Mouse (Mus musculus): ENCODE results near the gene 4931422A03Rik.

DNA sequence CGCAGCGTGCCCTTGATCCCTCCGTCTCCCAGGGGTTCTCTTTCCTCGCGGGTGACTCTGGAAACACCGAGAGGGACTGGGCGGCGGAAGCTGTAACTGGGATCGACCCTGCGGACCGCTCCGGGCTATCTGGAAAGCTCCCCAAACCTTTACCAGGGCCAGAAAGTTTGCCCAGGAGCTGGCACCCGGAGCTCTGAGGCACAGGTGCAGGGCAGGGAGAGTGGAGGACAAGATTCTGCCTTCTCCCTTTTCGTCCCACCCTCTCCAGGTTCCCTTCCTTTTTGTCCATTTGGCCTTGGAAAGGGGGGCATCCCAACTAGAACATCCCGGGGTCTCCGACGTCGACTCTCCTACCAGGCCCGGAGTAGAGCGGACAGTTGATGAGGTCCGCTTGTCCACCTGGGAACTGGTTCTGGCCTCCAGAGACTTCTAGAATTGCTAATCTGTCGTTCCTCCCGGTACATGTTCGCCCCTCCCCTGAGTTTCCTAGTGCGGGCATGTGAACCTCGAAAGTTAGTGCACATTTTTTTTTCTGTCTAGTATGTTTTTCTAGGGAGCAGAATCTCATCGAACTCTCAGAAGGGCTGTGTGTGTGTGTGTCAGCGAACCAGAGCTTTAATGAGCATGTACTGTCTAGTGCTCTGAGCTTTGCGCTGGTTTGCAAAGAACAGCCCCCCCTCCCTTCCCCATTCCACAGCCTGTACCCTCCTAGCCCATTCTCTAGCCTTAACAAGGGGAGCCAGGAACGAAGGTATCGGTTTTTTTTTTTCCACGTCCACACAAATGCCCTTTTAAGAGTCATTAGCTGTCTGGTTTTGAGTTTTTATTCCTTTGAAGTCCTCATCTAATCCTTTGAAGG is 57.1 kb downstream of the 4931422A03Rik start:
- TF ChIP-seq CTCF (IDR thresholded peaks at IDR 0.05; ENCODE audit: low read depth) (no peak), EP300 (optimal IDR thresholded peaks at IDR 0.05) (no peak)
